Comparison of ENCODE assay signal across 9 mouse cellular contexts in the genomic region with DNA sequence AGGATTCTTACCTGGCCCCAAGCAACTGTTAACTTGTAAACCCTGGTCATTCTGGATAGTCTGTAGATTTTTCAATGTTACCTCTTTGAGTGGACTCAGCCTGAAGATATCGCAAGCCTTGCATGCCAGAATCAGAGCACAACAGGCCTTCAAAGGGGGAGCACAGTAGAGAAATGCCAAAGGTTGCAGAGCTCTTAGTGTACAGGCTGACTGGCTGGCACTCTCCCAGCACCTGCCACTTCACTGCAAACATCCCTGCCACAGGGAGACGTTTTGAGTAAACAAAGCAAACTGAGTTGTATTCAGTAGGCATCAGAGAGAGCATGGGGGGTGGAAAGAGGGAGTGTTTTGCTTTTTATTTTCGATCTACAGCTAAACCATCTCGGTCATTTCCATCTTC.
DNase-seq lines count a peak whose midpoint lies in the region; ATAC-seq and TF ChIP-seq lines count a peak whose summit lies in the region.
"Had no signal": no experiment of that assay in that cellular context is flagged by ENCODE, and none has a peak within 500 bp of the region (broad histone marks: within the 10 kb centered on the region; RNA-seq: fewer than 3 reads in every experiment).

No protein-coding gene starts in this region.

- H3K4me1 ChIP-seq in hindbrain, embryonic 16.5 days (ENCODE audit: control insufficient read depth, insufficient read depth, low read depth, low read length): no peaks in the 10 kb centered on the region; the same call in 1 of the 2 replicates
- H3K4me1 ChIP-seq in neural tube, embryonic 14.5 days (ENCODE audit: control insufficient read depth, insufficient read depth, low read length): no peaks in the 10 kb centered on the region

- H3K9ac ChIP-seq in hindbrain, embryonic 16.5 days (ENCODE audit: low read depth, low read length): no peak overlapping the region
- H3K9ac ChIP-seq in neural tube, embryonic 14.5 days (replicated peaks; ENCODE audit: low read depth, low read length): no peak overlapping the region

- no peak overlapping the region for H3K4me3 ChIP-seq in gastrocnemius, adult 2 months
- H3K4me3 ChIP-seq in hindbrain, embryonic 16.5 days (ENCODE audit: low read length): no peak overlapping the region
- no peak overlapping the region for H3K4me3 ChIP-seq in neural tube, embryonic 14.5 days (ENCODE audit: low read depth, low read length)

- no peak overlapping the region for H3K27ac ChIP-seq in gastrocnemius, adult 2 months
- no peak overlapping the region for H3K27ac ChIP-seq in hindbrain, embryonic 16.5 days (ENCODE audit: low read depth, low read length)
- H3K27ac ChIP-seq in neural tube, embryonic 14.5 days (ENCODE audit: low read depth, low read length): no peak overlapping the region

- H3K36me3 ChIP-seq in hindbrain, embryonic 16.5 days (ENCODE audit: control insufficient read depth, insufficient read depth, low read length): no peaks in the 10 kb centered on the region
- no peaks in the 10 kb centered on the region for H3K36me3 ChIP-seq in neural tube, embryonic 14.5 days (ENCODE audit: control insufficient read depth, insufficient read depth, low read length)

- H3K4me2 ChIP-seq in hindbrain, embryonic 16.5 days (ENCODE audit: low read length): no peak overlapping the region
- H3K4me2 ChIP-seq in neural tube, embryonic 14.5 days (ENCODE audit: low read depth, low read length): no peak overlapping the region

- H3K9me3 ChIP-seq in hindbrain, embryonic 16.5 days (ENCODE audit: control insufficient read depth, low read length): no peaks in the 10 kb centered on the region
- H3K9me3 ChIP-seq in neural tube, embryonic 14.5 days (ENCODE audit: control insufficient read depth, low read length): no peaks in the 10 kb centered on the region

- intact Hi-C loops in gastrocnemius, adult 2 months (cut with DNase I): no loop called here

- no peaks in the 10 kb centered on the region for H3K27me3 ChIP-seq in hindbrain, embryonic 16.5 days (replicated peaks; ENCODE audit: control insufficient read depth, insufficient read depth, low read length)
- no peaks in the 10 kb centered on the region for H3K27me3 ChIP-seq in neural tube, embryonic 14.5 days (ENCODE audit: control insufficient read depth, insufficient read depth, low read length)

- peak; percentile 3 for DNase-seq in gastrocnemius, postnatal 10 days
- DNase-seq in gastrocnemius, adult 2 months: no peak
- DNase-seq in retina, postnatal 1 day: peak; percentile 60
- DNase-seq in retina, embryonic 14.5 days (ENCODE audit: low spot score): no peak
- DNase-seq in frontal cortex, adult 2 months (ENCODE audit: extremely low spot score in 1 of 2, low spot score in 1 of 2): no peak
- DNase-seq in embryo, embryonic 10.5 days (ENCODE audit: low spot score): no peak
- DNase-seq: lung, adult 2 months had no signal

- WGBS in hindbrain, embryonic 16.5 days: 35% methylated on average over 4 of the region's 4 CpGs
- 49% methylated on average over 4 of the region's 4 CpGs for WGBS in neural tube, embryonic 14.5 days

- peak; percentile 76 for ATAC-seq in hindbrain, embryonic 16.5 days
- ATAC-seq in neural tube, embryonic 14.5 days (ENCODE audit: low read depth): peak; percentile 24; the same call in 1 of the 2 replicates

- no peak for TF ChIP-seq CTCF in gastrocnemius, adult 2 months (IDR thresholded peaks at IDR 0.05)

Comparison
In these comparisons a context has a peak if more than half of its experiments do, and no peak if none do; other contexts are left out.
1. DNase-seq: peak in gastrocnemius, postnatal 10 days (single experiment) and retina, postnatal 1 day (single experiment); none in gastrocnemius, adult 2 months (single experiment), retina, embryonic 14.5 days (single experiment), frontal cortex, adult 2 months (0 of 2) and embryo, embryonic 10.5 days (single experiment).